ENCODE assay signal across 12 mouse cellular contexts in genomic region chr1:178205701-178206325, GRCm38 (mm10). TPM values are rescaled to one million over a fixed set of nuclear protein-coding genes. Genes with fewer than 3 reads are reported as not detected.
DNase-seq lines count a peak whose midpoint lies in the region; ATAC-seq and TF ChIP-seq lines count a peak whose summit lies in the region.
"Had no signal": no experiment of that assay in that cellular context is flagged by ENCODE, and none has a peak within 500 bp of the region (broad histone marks: within the 10 kb centered on the region; RNA-seq: fewer than 3 reads in every experiment).

No protein-coding gene starts in this region.

- WGBS in heart, postnatal 0 days = 52% methylated on average over 10 of the region's 10 CpGs
- WGBS in midbrain, embryonic 14.5 days = 80% methylated on average over 10 of the region's 10 CpGs
- WGBS in intestine, embryonic 16.5 days = 84% methylated on average over 10 of the region's 10 CpGs

- H3K36me3 ChIP-seq in heart, postnatal 0 days (replicated peaks; ENCODE audit: control insufficient read depth, insufficient read depth, low read length) = no peaks in the 10 kb centered on the region
- H3K36me3 ChIP-seq in midbrain, embryonic 14.5 days (ENCODE audit: control insufficient read depth, insufficient read depth, low read length) = no peaks in the 10 kb centered on the region
- no peaks in the 10 kb centered on the region for H3K36me3 ChIP-seq in intestine, embryonic 16.5 days (ENCODE audit: control insufficient read depth, insufficient read depth, low read length)
- H3K36me3 ChIP-seq: embryonic facial prominence, embryonic 15.5 days had no signal

- peak; percentile 6 to 69 for DNase-seq in adrenal gland, adult (ENCODE audit: inconsistent age in 2 of 2, low spot score in 1 of 2)
- no peak for DNase-seq in adrenal gland, postnatal 4 days (ENCODE audit: low spot score in 2 of 2)
- peak; percentile 26 for DNase-seq in kidney, adult 9 months
- DNase-seq in kidney, postnatal 25 days = no peak
- DNase-seq in adipocyte (ENCODE audit: low spot score) = peak; percentile 23
- peak; percentile 32 for DNase-seq in heart, postnatal 0 days (ENCODE audit: low spot score)
- DNase-seq in midbrain, embryonic 14.5 days = no peak
- DNase-seq: cerebellum, postnatal 36 days had no signal

- no peak overlapping the region for H3K4me2 ChIP-seq in heart, postnatal 0 days (ENCODE audit: low read depth, low read length)
- no peak overlapping the region for H3K4me2 ChIP-seq in midbrain, embryonic 14.5 days (ENCODE audit: low read length)
- H3K4me2 ChIP-seq in intestine, embryonic 16.5 days (ENCODE audit: low read depth, low read length) = no peak overlapping the region
- H3K4me2 ChIP-seq: embryonic facial prominence, embryonic 15.5 days had no signal

- H3K9ac ChIP-seq in heart, postnatal 0 days (replicated peaks; ENCODE audit: low read depth, low read length) = no peak overlapping the region
- H3K9ac ChIP-seq in midbrain, embryonic 14.5 days (replicated peaks; ENCODE audit: low read length) = no peak overlapping the region
- H3K9ac ChIP-seq in intestine, embryonic 16.5 days (ENCODE audit: low read depth, low read length) = no peak overlapping the region
- H3K9ac ChIP-seq: embryonic facial prominence, embryonic 15.5 days had no signal

- H3K4me3 ChIP-seq in heart, postnatal 0 days (ENCODE audit: low read depth, low read length) = no peak overlapping the region
- H3K4me3 ChIP-seq in midbrain, embryonic 14.5 days (replicated peaks; ENCODE audit: low read depth, low read length) = no peak overlapping the region
- H3K4me3 ChIP-seq in intestine, embryonic 16.5 days (ENCODE audit: low read length) = no peak overlapping the region
- H3K4me3 ChIP-seq: embryonic facial prominence, embryonic 15.5 days had no signal

- TF ChIP-seq EP300 in heart, postnatal 0 days (IDR thresholded peaks at IDR 0.05; ENCODE audit: low read depth) = no peak

- H3K9me3 ChIP-seq in heart, postnatal 0 days (replicated peaks; ENCODE audit: control insufficient read depth, low read length) = no peaks in the 10 kb centered on the region
- H3K9me3 ChIP-seq in midbrain, embryonic 14.5 days (ENCODE audit: control insufficient read depth, low read length) = no peaks in the 10 kb centered on the region
- no peaks in the 10 kb centered on the region for H3K9me3 ChIP-seq in intestine, embryonic 16.5 days (ENCODE audit: control insufficient read depth, low read length)
- H3K9me3 ChIP-seq: embryonic facial prominence, embryonic 15.5 days had no signal

- TF ChIP-seq CTCF in heart, postnatal 0 days (IDR thresholded peaks at IDR 0.05; ENCODE audit: low read depth) = no peak

- peak overlapping the region; percentile 49 for H3K27ac ChIP-seq in heart, postnatal 0 days (ENCODE audit: low read depth)
- no peak overlapping the region for H3K27ac ChIP-seq in midbrain, embryonic 14.5 days (replicated peaks; ENCODE audit: low read depth, low read length)
- H3K27ac ChIP-seq in intestine, embryonic 16.5 days (ENCODE audit: low read length) = no peak overlapping the region
- H3K27ac ChIP-seq: embryonic facial prominence, embryonic 15.5 days had no signal

- H3K4me1 ChIP-seq in heart, postnatal 0 days (ENCODE audit: control insufficient read depth, insufficient read depth) = 0 out of 2 replicates have a peak, but pooled peaks cover 9% of the 10 kb centered on the region
- no peaks in the 10 kb centered on the region for H3K4me1 ChIP-seq in midbrain, embryonic 14.5 days (ENCODE audit: control insufficient read depth, insufficient read depth, low read length)
- H3K4me1 ChIP-seq in intestine, embryonic 16.5 days (ENCODE audit: control insufficient read depth, insufficient read depth, low read length) = no peaks in the 10 kb centered on the region
- H3K4me1 ChIP-seq: embryonic facial prominence, embryonic 15.5 days had no signal

- H3K27me3 ChIP-seq in heart, postnatal 0 days (ENCODE audit: control insufficient read depth, insufficient read depth, low read length) = no peaks in the 10 kb centered on the region
- no peaks in the 10 kb centered on the region for H3K27me3 ChIP-seq in midbrain, embryonic 14.5 days (ENCODE audit: control insufficient read depth, insufficient read depth, low read length)
- H3K27me3 ChIP-seq in intestine, embryonic 16.5 days (replicated peaks; ENCODE audit: control insufficient read depth, insufficient read depth, low read length) = no peaks in the 10 kb centered on the region
- H3K27me3 ChIP-seq: embryonic facial prominence, embryonic 15.5 days had no signal

- ATAC-seq in heart, postnatal 0 days (ENCODE audit: insufficient read depth, low read depth) = peak; percentile 30; the same call in 1 of the 2 replicates
- no peak for ATAC-seq in midbrain, embryonic 14.5 days (ENCODE audit: low FRiP score, low TSS enrichment)
- no peak for ATAC-seq in intestine, embryonic 16.5 days
- ATAC-seq: forebrain, embryonic 16.5 days; inflammation-experienced regulatory T-cells, adult 6 months had no signal

RNA-seq across cellular contexts. Expression of gene Desi2, which starts 18.6 kb away (rescaled TPM):
- total RNA-seq in adrenal gland, postnatal 4 days (2021) = 10 to 100 TPM; 26.7 to 28.7 TPM
- total RNA-seq in heart, postnatal 0 days (2014; rRNA removed; ENCODE audit: low replicate concordance) = 22.6 and 35.0 TPM in 2 replicates
- polyA plus RNA-seq in heart, postnatal 0 days (2015; fragmentation: Nextera tagmentation; extraction: Ambion mirVana) = 24.8 and 26.8 TPM in 2 replicates
- polyA plus RNA-seq in midbrain, embryonic 14.5 days (2014; fragmentation: Nextera tagmentation; extraction: Ambion mirVana) = 21.8 and 22.9 TPM in 2 replicates
- polyA plus RNA-seq in intestine, embryonic 16.5 days (2015; fragmentation: Nextera tagmentation; extraction: Ambion mirVana) = 16.4 and 20.4 TPM in 2 replicates

Comparison
In these comparisons a context has a peak if more than half of its experiments do, and no peak if none do; other contexts are left out.
1. DNase-seq: peak in adrenal gland, adult (2 of 2), kidney, adult 9 months (single experiment), adipocyte (single experiment) and heart, postnatal 0 days (single experiment); none in adrenal gland, postnatal 4 days (0 of 2), kidney, postnatal 25 days (0 of 2) and midbrain, embryonic 14.5 days (single experiment).